Mouse (Mus musculus): ENCODE data around the gene Ucn2. TPM values are rescaled to one million over a fixed set of nuclear protein-coding genes. Genes with fewer than 3 reads are reported as not detected.

Gene Ucn2
- polyA plus RNA-seq, 2 experiments = 0.06 TPM; not detected in 1

DNA sequence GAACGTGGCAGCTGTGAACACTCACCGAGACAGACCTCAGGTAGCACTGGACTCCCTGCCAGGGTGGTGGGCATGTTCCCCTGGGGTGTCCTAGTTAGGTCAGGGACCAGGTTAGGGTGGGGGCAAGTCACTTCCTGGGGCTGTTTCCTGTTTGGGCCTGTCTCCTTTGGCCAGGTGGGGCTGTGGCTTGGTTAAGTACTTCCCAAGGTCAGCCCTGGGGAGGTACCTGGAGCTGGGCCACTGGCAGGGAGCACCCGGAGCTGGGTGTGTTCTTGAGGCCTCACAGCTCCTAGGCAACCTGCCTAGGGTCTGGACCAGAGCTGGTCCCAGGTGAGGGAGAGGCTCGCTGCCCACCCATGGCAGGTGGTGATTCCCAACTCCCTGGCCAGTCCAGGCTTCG, 43.1 kb downstream of the Ucn2 start:
- no peak overlapping the region for H3K4me3 ChIP-seq (ENCODE audit: insufficient read depth in 1 of 2, low read depth in 2 of 2, low read length in 2 of 2)
- ATAC-seq (ENCODE audit: insufficient read depth) (no peak), DNase-seq (ENCODE audit: low read depth in 3 of 3, low spot score in 3 of 3) (no peak)
- no peaks in the 10 kb centered on the region for H3K9me3 ChIP-seq (ENCODE audit: control insufficient read depth, low read length)
- peaks cover 2 to 9% of the 10 kb centered on the region in 2 experiments; a peak in 3 of 4 replicates for H3K4me1 ChIP-seq (replicated peaks; ENCODE audit: control insufficient read depth in 2 of 2, insufficient read depth in 2 of 2, low read length in 1 of 2)
- TF ChIP-seq CTCF (IDR thresholded peaks at IDR 0.05; ENCODE audit: low read depth) = no peak
- no peak for TF ChIP-seq EP300 (IDR thresholded peaks at IDR 0.05; ENCODE audit: low read depth)
- 58% methylated on average over 5 of the region's 5 CpGs for WGBS (ENCODE audit: insufficient replicate concordance)
- no peaks in the 10 kb centered on the region for H3K36me3 ChIP-seq (replicated peaks; ENCODE audit: control insufficient read depth, insufficient read depth, low read depth)
- H3K27ac ChIP-seq = no peak overlapping the region
- no peak overlapping the region for H3K4me2 ChIP-seq (ENCODE audit: low read depth)
- no peaks in the 10 kb centered on the region for H3K27me3 ChIP-seq (ENCODE audit: control insufficient read depth, insufficient read depth, low read length)
- no peak overlapping the region for H3K9ac ChIP-seq (replicated peaks)

DNA sequence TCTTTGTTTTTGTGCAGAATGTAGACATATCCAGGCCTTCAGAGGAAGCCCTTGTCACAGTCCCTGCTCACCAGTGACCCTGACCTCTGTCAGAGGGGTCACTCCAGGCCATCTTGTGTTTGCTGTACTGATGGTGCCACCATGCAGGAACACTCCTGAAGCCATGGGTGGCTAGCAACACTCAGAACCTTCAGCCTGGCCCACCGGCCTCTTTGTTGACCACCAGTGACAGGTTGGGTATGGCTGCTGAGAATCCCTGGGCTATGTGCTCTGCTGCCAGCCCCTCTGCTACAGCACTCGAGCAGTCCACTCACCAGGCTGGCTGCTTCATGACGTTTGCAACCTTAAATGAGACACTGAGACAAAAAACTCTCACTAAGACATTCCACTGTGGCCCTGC, 44.5 kb downstream of the Ucn2 start:
- 46% methylated on average over 3 of the region's 3 CpGs for WGBS (ENCODE audit: insufficient replicate concordance)
- TF ChIP-seq CTCF (IDR thresholded peaks at IDR 0.05; ENCODE audit: low read depth) (no peak), EP300 (IDR thresholded peaks at IDR 0.05; ENCODE audit: low read depth) (no peak)
- H3K4me2 ChIP-seq (ENCODE audit: low read depth) = no peak overlapping the region
- no peak overlapping the region for H3K9ac ChIP-seq (replicated peaks)
- peaks cover 2 to 9% of the 10 kb centered on the region in 2 experiments; a peak in 3 of 4 replicates for H3K4me1 ChIP-seq (replicated peaks; ENCODE audit: control insufficient read depth in 2 of 2, insufficient read depth in 2 of 2, low read length in 1 of 2)
- no peak overlapping the region for H3K27ac ChIP-seq
- no peak overlapping the region for H3K4me3 ChIP-seq (ENCODE audit: insufficient read depth in 1 of 2, low read depth in 2 of 2, low read length in 2 of 2)
- H3K36me3 ChIP-seq (replicated peaks; ENCODE audit: control insufficient read depth, insufficient read depth, low read depth) = no peaks in the 10 kb centered on the region
- no peaks in the 10 kb centered on the region for H3K9me3 ChIP-seq (ENCODE audit: control insufficient read depth, low read length)
- H3K27me3 ChIP-seq (ENCODE audit: control insufficient read depth, insufficient read depth, low read length) = no peaks in the 10 kb centered on the region
- no peak for ATAC-seq (ENCODE audit: insufficient read depth)
- DNase-seq (ENCODE audit: low read depth in 3 of 3, low spot score in 3 of 3) = no peak

DNA sequence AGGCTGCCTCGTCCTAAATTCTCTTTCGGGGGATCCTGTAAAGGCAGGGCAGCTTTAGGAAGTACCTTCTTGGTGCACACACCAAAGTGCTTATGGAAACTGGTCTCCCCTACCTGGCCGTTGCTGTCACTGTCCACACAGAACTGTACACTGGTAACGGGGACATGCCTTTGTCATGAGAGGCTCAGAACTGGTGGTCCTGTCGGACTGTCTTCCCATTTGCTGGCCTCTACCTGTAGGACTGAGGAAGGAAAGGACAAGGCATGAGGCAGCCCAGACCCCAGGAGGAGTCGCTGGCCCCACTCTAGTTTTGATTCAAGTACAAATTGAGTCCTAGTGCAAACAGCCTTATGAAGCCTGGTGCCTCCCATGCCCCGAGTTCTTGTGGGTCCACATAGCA, 45.2 kb downstream of the Ucn2 start:
- H3K4me2 ChIP-seq (ENCODE audit: low read depth) = no peak overlapping the region
- H3K27ac ChIP-seq = no peak overlapping the region
- no peaks in the 10 kb centered on the region for H3K9me3 ChIP-seq (ENCODE audit: control insufficient read depth, low read length)
- ATAC-seq (ENCODE audit: insufficient read depth) (no peak), DNase-seq (ENCODE audit: low read depth in 3 of 3, low spot score in 3 of 3) (no peak)
- no peak overlapping the region for H3K4me3 ChIP-seq (ENCODE audit: insufficient read depth in 1 of 2, low read depth in 2 of 2, low read length in 2 of 2)
- 68% methylated on average over 7 of the region's 7 CpGs for WGBS (ENCODE audit: insufficient replicate concordance)
- no peaks in the 10 kb centered on the region for H3K36me3 ChIP-seq (replicated peaks; ENCODE audit: control insufficient read depth, insufficient read depth, low read depth)
- H3K9ac ChIP-seq (replicated peaks) = no peak overlapping the region
- no peak for TF ChIP-seq EP300 (IDR thresholded peaks at IDR 0.05; ENCODE audit: low read depth)
- TF ChIP-seq CTCF (IDR thresholded peaks at IDR 0.05; ENCODE audit: low read depth) = no peak
- peaks cover 2 to 9% of the 10 kb centered on the region in 2 experiments; a peak in 3 of 4 replicates for H3K4me1 ChIP-seq (replicated peaks; ENCODE audit: control insufficient read depth in 2 of 2, insufficient read depth in 2 of 2, low read length in 1 of 2)
- no peaks in the 10 kb centered on the region for H3K27me3 ChIP-seq (ENCODE audit: control insufficient read depth, insufficient read depth, low read length)

DNA sequence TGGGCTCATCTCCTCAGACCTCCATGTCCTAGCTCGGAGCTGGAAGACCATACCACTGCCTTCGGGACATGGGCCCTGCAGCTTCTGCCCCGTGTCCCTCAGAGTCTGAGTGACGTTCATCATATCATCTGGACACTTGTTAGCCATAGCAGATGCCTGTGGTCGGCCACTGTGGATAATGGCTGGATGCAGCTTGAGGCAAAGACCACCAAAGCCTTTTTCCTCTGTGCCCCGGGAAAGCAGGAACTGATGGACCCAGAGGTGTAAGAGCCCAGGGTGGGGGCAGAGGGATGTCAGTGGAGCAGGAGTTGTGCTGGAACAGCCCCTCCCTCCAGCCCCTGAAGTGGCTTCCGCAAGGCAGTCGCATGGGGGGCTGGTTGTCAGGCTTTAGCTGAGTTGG, 45.9 kb downstream of the Ucn2 start:
- Histone ChIP-seq H3K4me1 (replicated peaks; ENCODE audit: control insufficient read depth in 2 of 2, insufficient read depth in 2 of 2, low read length in 1 of 2) (peaks cover 2 to 9% of the 10 kb centered on the region in 2 experiments; a peak in 3 of 4 replicates), H3K27ac (no peak overlapping the region), H3K27me3 (ENCODE audit: control insufficient read depth, insufficient read depth, low read length) (no peaks in the 10 kb centered on the region), H3K4me3 (ENCODE audit: insufficient read depth in 1 of 2, low read depth in 2 of 2, low read length in 2 of 2) (no peak overlapping the region), H3K4me2 (ENCODE audit: low read depth) (no peak overlapping the region), H3K9ac (replicated peaks) (no peak overlapping the region), H3K36me3 (replicated peaks; ENCODE audit: control insufficient read depth, insufficient read depth, low read depth) (no peaks in the 10 kb centered on the region), H3K9me3 (ENCODE audit: control insufficient read depth, low read length) (no peaks in the 10 kb centered on the region)
- TF ChIP-seq CTCF (IDR thresholded peaks at IDR 0.05; ENCODE audit: low read depth) (no peak), EP300 (IDR thresholded peaks at IDR 0.05; ENCODE audit: low read depth) (no peak)
- ATAC-seq (ENCODE audit: insufficient read depth) (no peak), DNase-seq (ENCODE audit: low read depth in 3 of 3, low spot score in 3 of 3) (no peak)
- 66% methylated on average over 8 of the region's 8 CpGs for WGBS (ENCODE audit: insufficient replicate concordance)

DNA sequence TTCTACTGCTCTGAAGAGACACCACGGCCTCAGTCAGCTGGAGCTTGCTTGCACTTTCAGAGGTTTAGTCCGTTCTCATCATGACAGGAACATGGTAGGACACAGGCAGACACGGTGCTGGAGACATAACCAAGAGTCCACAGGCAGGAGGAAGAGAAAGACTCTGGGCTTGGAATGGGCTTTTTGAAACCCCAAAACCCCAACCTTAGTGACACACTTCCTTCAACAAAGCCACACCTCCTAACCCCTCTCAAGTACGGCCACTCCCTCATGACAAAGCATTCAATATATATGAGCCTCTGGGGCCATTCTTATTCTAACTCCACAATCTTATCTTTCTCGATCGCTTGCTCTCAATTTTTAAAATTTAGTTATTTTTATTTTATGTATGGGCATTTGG, 46.6 kb downstream of the Ucn2 start:
- no peak for TF ChIP-seq CTCF (IDR thresholded peaks at IDR 0.05; ENCODE audit: low read depth)
- TF ChIP-seq EP300 (IDR thresholded peaks at IDR 0.05; ENCODE audit: low read depth) = no peak
- peak; percentile 53; the same call in 1 of the 2 replicates for ATAC-seq (ENCODE audit: insufficient read depth)

More for the DNA sequence above, 46.6 kb downstream of the Ucn2 start:
- peaks cover 2 to 9% of the 10 kb centered on the region in 2 experiments; a peak in 3 of 4 replicates for H3K4me1 ChIP-seq (replicated peaks; ENCODE audit: control insufficient read depth in 2 of 2, insufficient read depth in 2 of 2, low read length in 1 of 2)
- no peaks in the 10 kb centered on the region for H3K9me3 ChIP-seq (ENCODE audit: control insufficient read depth, low read length)
- H3K27me3 ChIP-seq (ENCODE audit: control insufficient read depth, insufficient read depth, low read length) = no peaks in the 10 kb centered on the region
- no peak overlapping the region; the same call in 1 of the 2 replicates for H3K9ac ChIP-seq (replicated peaks)
- H3K4me2 ChIP-seq (ENCODE audit: low read depth) = no peak overlapping the region
- 40% methylated on average over 6 of the region's 6 CpGs for WGBS (ENCODE audit: insufficient replicate concordance)
- H3K27ac ChIP-seq = no peak overlapping the region
- no peak overlapping the region for H3K4me3 ChIP-seq (ENCODE audit: insufficient read depth in 1 of 2, low read depth in 2 of 2, low read length in 2 of 2)
- H3K36me3 ChIP-seq (replicated peaks; ENCODE audit: control insufficient read depth, insufficient read depth, low read depth) = no peaks in the 10 kb centered on the region
- DNase-seq (ENCODE audit: low read depth in 3 of 3, low spot score in 3 of 3) = no peak

MicroRNA genes within 50 kb of the gene (microRNA counts, 519-probe panel; counts per million panel counts)
- 69.9 counts per million for microRNA mmu-miR-711

Small RNAs within 50 kb of the gene (microRNA-seq; reads per million reads assigned to microRNA genes)
- gene Mir711 = not detected

Other genes starting within 250 kb of the Ucn2 start
- 27.7 and 29.2 TPM in 2 replicates for gene Ip6k2, start 202.2 kb upstream of the Ucn2 start, polyA plus RNA-seq (2012; rRNA removed)
- 10.4 and 11.7 TPM in 2 replicates for gene Ip6k2, start 202.2 kb upstream of the Ucn2 start, polyA plus RNA-seq (2014; fragmentation: Nextera tagmentation; extraction: Ambion mirVana)
- gene Nckipsd, start 177.6 kb upstream of the Ucn2 start, polyA plus RNA-seq (2012; rRNA removed) = 3.4 and 4.0 TPM in 2 replicates
- gene Nckipsd, start 177.6 kb upstream of the Ucn2 start, polyA plus RNA-seq (2014; fragmentation: Nextera tagmentation; extraction: Ambion mirVana) = 3.2 TPM in 2 replicates
- 0.19 and 0.27 TPM in 2 replicates for gene Celsr3, start 159.7 kb upstream of the Ucn2 start, polyA plus RNA-seq (2012; rRNA removed)
- gene Celsr3, start 159.7 kb upstream of the Ucn2 start, polyA plus RNA-seq (2014; fragmentation: Nextera tagmentation; extraction: Ambion mirVana) = 0.01 and 0.06 TPM in 2 replicates
- 4.1 and 4.6 TPM in 2 replicates for gene Slc26a6, start 132.7 kb upstream of the Ucn2 start, polyA plus RNA-seq (2012; rRNA removed)
- gene Slc26a6, start 132.7 kb upstream of the Ucn2 start, polyA plus RNA-seq (2014; fragmentation: Nextera tagmentation; extraction: Ambion mirVana) = 5.9 and 7.0 TPM in 2 replicates
- 0.08 TPM in 1 of 2 replicates, not detected in the other for gene Tmem89, start 71.4 kb upstream of the Ucn2 start, polyA plus RNA-seq (2012; rRNA removed)
- not detected in 2 replicates for gene Tmem89, start 71.4 kb upstream of the Ucn2 start, polyA plus RNA-seq (2014; fragmentation: Nextera tagmentation; extraction: Ambion mirVana)
- gene Uqcrc1, start 49.4 kb upstream of the Ucn2 start, polyA plus RNA-seq (2012; rRNA removed) = 200 and 206 TPM in 2 replicates
- 297 and 318 TPM in 2 replicates for gene Uqcrc1, start 49.4 kb upstream of the Ucn2 start, polyA plus RNA-seq (2014; fragmentation: Nextera tagmentation; extraction: Ambion mirVana)
- gene Col7a1, start 32.4 kb upstream of the Ucn2 start, polyA plus RNA-seq (2012; rRNA removed) = 0.45 and 0.66 TPM in 2 replicates
- 0.29 and 0.30 TPM in 2 replicates for gene Col7a1, start 32.4 kb upstream of the Ucn2 start, polyA plus RNA-seq (2014; fragmentation: Nextera tagmentation; extraction: Ambion mirVana)
- gene Pfkfb4, start 5.8 kb downstream of the Ucn2 start, polyA plus RNA-seq (2012; rRNA removed) = 2.1 TPM in 2 replicates
- 1.9 and 2.8 TPM in 2 replicates for gene Pfkfb4, start 5.8 kb downstream of the Ucn2 start, polyA plus RNA-seq (2014; fragmentation: Nextera tagmentation; extraction: Ambion mirVana)
- gene Shisa5, start 52.6 kb downstream of the Ucn2 start, polyA plus RNA-seq (2012; rRNA removed) = 14.9 and 16.4 TPM in 2 replicates
- 16.0 TPM in 2 replicates for gene Shisa5, start 52.6 kb downstream of the Ucn2 start, polyA plus RNA-seq (2014; fragmentation: Nextera tagmentation; extraction: Ambion mirVana)
- 12.0 and 14.1 TPM in 2 replicates for gene Trex1, start 73.7 kb downstream of the Ucn2 start, polyA plus RNA-seq (2012; rRNA removed)
- gene Trex1, start 73.7 kb downstream of the Ucn2 start, polyA plus RNA-seq (2014; fragmentation: Nextera tagmentation; extraction: Ambion mirVana) = 5.0 and 6.1 TPM in 2 replicates
- gene Atrip, start 88.1 kb downstream of the Ucn2 start, polyA plus RNA-seq (2012; rRNA removed) = 5.3 and 6.5 TPM in 2 replicates
- 9.0 TPM in 2 replicates for gene Atrip, start 88.1 kb downstream of the Ucn2 start, polyA plus RNA-seq (2014; fragmentation: Nextera tagmentation; extraction: Ambion mirVana)
- gene Ccdc51, start 96.5 kb downstream of the Ucn2 start, polyA plus RNA-seq (2012; rRNA removed) = 5.4 and 7.1 TPM in 2 replicates
- 12.1 and 14.9 TPM in 2 replicates for gene Ccdc51, start 96.5 kb downstream of the Ucn2 start, polyA plus RNA-seq (2014; fragmentation: Nextera tagmentation; extraction: Ambion mirVana)
- 37.4 and 92.4 TPM in 2 replicates for gene Tma7, start 96.6 kb downstream of the Ucn2 start, polyA plus RNA-seq (2012; rRNA removed)
- 470 and 504 TPM in 2 replicates for gene Tma7, start 96.6 kb downstream of the Ucn2 start, polyA plus RNA-seq (2014; fragmentation: Nextera tagmentation; extraction: Ambion mirVana)
- 4.3 and 4.7 TPM in 2 replicates for gene Plxnb1, start 109.4 kb downstream of the Ucn2 start, polyA plus RNA-seq (2012; rRNA removed)
- gene Plxnb1, start 109.4 kb downstream of the Ucn2 start, polyA plus RNA-seq (2014; fragmentation: Nextera tagmentation; extraction: Ambion mirVana) = 2.8 and 2.9 TPM in 2 replicates
- gene Fbxw21, start 176.0 kb downstream of the Ucn2 start, polyA plus RNA-seq (2012; rRNA removed) = not detected in 2 replicates
- not detected in 2 replicates for gene Fbxw21, start 176.0 kb downstream of the Ucn2 start, polyA plus RNA-seq (2014; fragmentation: Nextera tagmentation; extraction: Ambion mirVana)
- not detected in 2 replicates for gene Fbxw13, start 210.0 kb downstream of the Ucn2 start, polyA plus RNA-seq (2012; rRNA removed)
- not detected in 2 replicates for gene Fbxw13, start 210.0 kb downstream of the Ucn2 start, polyA plus RNA-seq (2014; fragmentation: Nextera tagmentation; extraction: Ambion mirVana)
- gene Fbxw20, start 248.7 kb downstream of the Ucn2 start, polyA plus RNA-seq (2012; rRNA removed) = 0.03 TPM in 1 of 2 replicates, not detected in the other
- gene Fbxw20, start 248.7 kb downstream of the Ucn2 start, polyA plus RNA-seq (2014; fragmentation: Nextera tagmentation; extraction: Ambion mirVana) = not detected in 2 replicates

All from liver, embryonic 14.5 days (tissue).